Mouse (Mus musculus) forebrain, embryonic 16.5 days (tissue): ENCODE results near the gene Lmntd2. TPM values are rescaled to one million over a fixed set of nuclear protein-coding genes. Genes with fewer than 3 reads are reported as not detected.

Experiments used
- ATAC-seq: fragments of 200-750 bp; cut with Nextera tagmentation; 2 replicates; pipeline ENCODE4 v1.8.0; 2017; ENCODE audit warnings: mild to moderate bottlenecking, moderate library complexity
- H3K27ac ChIP-seq: fragments of 300-500 bp; sonication (generic); 2 replicates; pipeline ENCODE4 v1.5.1; 2014; ENCODE audit warnings: low read length, control low read depth
- H3K27me3 ChIP-seq: fragments of 300-500 bp; sonication (generic); replicated peaks from 2 replicates; pipeline ENCODE4 v1.6.1; 2014; ENCODE audit warnings: low read length; ENCODE audit not compliant: control insufficient read depth, insufficient read depth
- H3K36me3 ChIP-seq: fragments of 300-500 bp; sonication (generic); 2 replicates; pipeline ENCODE4 v1.6.1; 2014; ENCODE audit not compliant: control insufficient read depth, insufficient read depth
- H3K4me1 ChIP-seq: fragments of 300-500 bp; sonication (generic); replicated peaks from 2 replicates; pipeline ENCODE4 v1.6.1; 2014; ENCODE audit warnings: low read length; ENCODE audit not compliant: control insufficient read depth, insufficient read depth
- H3K4me2 ChIP-seq: fragments of 300-500 bp; sonication (generic); 2 replicates; pipeline ENCODE4 v1.6.1; 2014; ENCODE audit warnings: mild to moderate bottlenecking, low read length, control low read depth
- H3K4me3 ChIP-seq: fragments of 300-500 bp; sonication (generic); replicated peaks from 2 replicates; pipeline ENCODE4 v1.5.1; 2014; ENCODE audit warnings: mild to moderate bottlenecking, low read length, control low read depth
- H3K9ac ChIP-seq: fragments of 300-500 bp; sonication (generic); replicated peaks from 2 replicates; pipeline ENCODE4 v1.6.1; 2014; ENCODE audit warnings: low read depth, low read length, control low read depth
- H3K9me3 ChIP-seq: fragments of 300-500 bp; sonication (generic); 2 replicates; pipeline ENCODE4 v1.6.1; 2016; ENCODE audit warnings: low read length; ENCODE audit not compliant: control insufficient read depth
- WGBS: fragments of 180-500 bp; shearing (Covaris S2); extraction: QIAGEN DNeasy Blood & Tissue Kit; methylation state at CpG from one replicate; pipeline ENCODE4 v1.1.7; 2014; 5-methylcytosine and 5-hydroxymethylcytosine counted together
- polyA plus RNA-seq: library from polyadenylated mRNA; unstranded; fragments of >200 nt; fragmentation: Nextera tagmentation; extraction: Ambion mirVana; gene quantifications from 2 replicates; pipeline ENCODE4 v1.2.1, GENCODE M21; 2015

The Lmntd2 gene
- polyA plus RNA-seq, 1 experiment from 2014 or later: 1.2 TPM

DNA sequence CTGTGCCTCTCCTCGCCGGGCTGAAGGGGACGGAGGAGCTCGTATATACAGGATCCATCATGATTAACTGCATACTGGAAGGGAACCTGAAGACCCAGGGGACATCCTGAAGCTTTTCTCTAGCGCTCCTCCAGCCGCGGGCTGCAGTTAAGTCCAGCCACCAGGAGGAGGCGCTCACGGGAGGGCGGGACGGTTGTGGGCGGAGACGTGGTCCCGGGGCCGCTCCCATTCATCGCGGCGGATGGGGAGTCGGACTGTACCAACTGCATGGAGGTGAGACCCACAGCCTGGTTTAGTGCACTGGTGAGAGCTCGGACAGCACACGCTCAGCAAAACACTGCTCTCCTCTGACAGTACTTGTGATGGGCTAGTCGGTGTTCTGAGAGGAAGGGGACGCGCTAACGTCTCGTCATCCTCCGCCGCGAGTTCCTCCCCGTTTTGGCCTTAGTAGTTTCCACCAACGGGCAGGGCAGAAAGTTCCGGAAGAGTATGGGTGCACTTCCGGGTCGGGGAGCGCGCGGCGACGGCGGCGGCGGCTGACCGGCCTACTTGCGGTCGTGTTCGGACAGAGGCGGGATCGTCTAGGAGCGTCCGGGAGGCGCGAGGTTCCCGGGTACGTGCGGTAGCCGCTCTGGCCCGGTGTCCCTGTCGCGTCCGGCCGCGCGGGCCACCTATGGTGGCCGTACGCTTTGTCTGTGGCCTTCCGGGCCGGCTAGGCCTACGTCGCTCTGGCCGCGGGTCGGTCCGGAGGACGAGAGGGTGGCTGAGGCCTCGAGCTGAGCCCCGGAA, 14.6 kb upstream of the Lmntd2 start, which contains the start of gene Phrf1:
Gene Phrf1 (plus strand): TSS at position 506 of the 789 bp plus-strand sequence.
- WGBS: under 1% methylated on average over 72 of the region's 76 CpGs
- peak within 1 kb of the TSS; percentile 94 for H3K27ac ChIP-seq
- H3K36me3 ChIP-seq: peaks cover 13% of the 10 kb centered on the region
- H3K9ac ChIP-seq: peak within 1 kb of the TSS; percentile 94
- no peaks in the 10 kb centered on the region for H3K9me3 ChIP-seq
- no peaks in the 10 kb centered on the region for H3K27me3 ChIP-seq
- peak within 1 kb of the TSS; percentile 93 for H3K4me3 ChIP-seq
- peaks cover 18% of the 10 kb centered on the region for H3K4me1 ChIP-seq
- peak within 1 kb of the TSS; percentile 98 for H3K4me2 ChIP-seq
- ATAC-seq: peak; percentile 94

DNA sequence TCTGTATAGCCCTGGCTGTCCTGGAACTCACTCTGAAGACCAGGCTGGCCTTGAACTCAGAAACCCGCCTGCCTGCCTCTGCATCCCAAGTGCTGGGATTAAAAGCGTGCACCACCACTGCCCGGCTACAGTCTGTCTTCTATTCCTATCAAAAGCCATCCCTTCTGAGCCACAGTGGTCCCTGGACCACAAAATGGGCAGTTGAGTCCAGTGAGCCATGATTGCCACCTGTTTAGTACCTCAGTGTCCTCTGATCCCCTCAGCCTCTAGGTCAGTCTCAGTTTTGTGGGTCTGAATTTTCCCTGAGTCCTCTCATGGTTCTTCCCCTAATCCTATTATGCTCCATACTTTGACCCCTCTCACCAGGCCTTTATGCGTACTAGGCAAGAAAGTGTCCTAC, 13.9 kb upstream of the Lmntd2 start:
- WGBS: 76% methylated on average over 4 of the region's 4 CpGs
- H3K36me3 ChIP-seq: peaks cover 7% of the 10 kb centered on the region
- no peak overlapping the region for H3K4me2 ChIP-seq
- peaks cover 18% of the 10 kb centered on the region for H3K4me1 ChIP-seq
- H3K9ac ChIP-seq: peak overlapping the region; percentile 94; the same call in 1 of the 2 replicates
- ATAC-seq: no peak
- no peaks in the 10 kb centered on the region for H3K9me3 ChIP-seq
- no peak overlapping the region; the same call in 1 of the 2 replicates for H3K4me3 ChIP-seq
- H3K27ac ChIP-seq: no peak overlapping the region; the same call in 1 of the 2 replicates
- no peaks in the 10 kb centered on the region for H3K27me3 ChIP-seq

GRCm38 (mm10) chr7:141226535-141226934, 12.7 kb upstream of the Lmntd2 start:
- no peaks in the 10 kb centered on the region for H3K27me3 ChIP-seq
- H3K27ac ChIP-seq: no peak overlapping the region
- H3K4me3 ChIP-seq: no peak overlapping the region
- no peak for ATAC-seq
- H3K9me3 ChIP-seq: no peaks in the 10 kb centered on the region
- no peak overlapping the region for H3K4me2 ChIP-seq
- H3K4me1 ChIP-seq: peaks cover 27% of the 10 kb centered on the region
- no peak overlapping the region for H3K9ac ChIP-seq
- WGBS: 91% methylated on average over 6 of the region's 6 CpGs
- no peaks in the 10 kb centered on the region for H3K36me3 ChIP-seq

DNA sequence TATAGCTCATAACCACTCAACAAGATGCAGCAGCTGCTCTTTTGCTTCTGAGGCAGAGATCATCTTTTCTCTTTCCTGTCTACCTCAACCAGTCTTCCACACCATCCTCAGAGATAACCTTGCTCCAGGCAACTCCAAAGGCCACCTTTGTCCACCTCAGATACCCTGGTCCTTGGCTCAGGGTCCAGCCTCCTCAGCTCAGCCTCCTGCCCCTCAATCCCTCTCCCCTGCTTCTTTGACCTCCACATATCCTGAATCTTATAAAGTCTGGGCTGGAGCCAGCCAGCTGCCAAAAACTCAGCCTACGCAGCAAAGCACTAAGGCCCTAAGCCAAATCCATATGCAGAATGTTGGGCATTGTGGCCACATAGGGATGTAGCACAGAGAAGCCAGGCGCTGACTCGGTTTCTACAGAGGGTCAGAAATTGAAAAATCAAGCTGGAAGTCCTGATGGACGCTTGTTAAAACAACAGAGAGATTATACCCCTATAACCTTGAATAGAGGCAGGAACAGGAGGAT, 8.9 kb upstream of the Lmntd2 start:
- Histone ChIP-seq H3K4me2 (peak overlapping the region; percentile 75; the same call in 1 of the 2 replicates), H3K4me3 (no peak overlapping the region), H3K9me3 (no peaks in the 10 kb centered on the region), H3K27me3 (no peaks in the 10 kb centered on the region), H3K36me3 (no peaks in the 10 kb centered on the region), H3K27ac (no peak overlapping the region), H3K9ac (no peak overlapping the region), H3K4me1 (peaks cover 14% of the 10 kb centered on the region)
- WGBS: 88% methylated on average over 4 of the region's 4 CpGs
- ATAC-seq: no peak

DNA sequence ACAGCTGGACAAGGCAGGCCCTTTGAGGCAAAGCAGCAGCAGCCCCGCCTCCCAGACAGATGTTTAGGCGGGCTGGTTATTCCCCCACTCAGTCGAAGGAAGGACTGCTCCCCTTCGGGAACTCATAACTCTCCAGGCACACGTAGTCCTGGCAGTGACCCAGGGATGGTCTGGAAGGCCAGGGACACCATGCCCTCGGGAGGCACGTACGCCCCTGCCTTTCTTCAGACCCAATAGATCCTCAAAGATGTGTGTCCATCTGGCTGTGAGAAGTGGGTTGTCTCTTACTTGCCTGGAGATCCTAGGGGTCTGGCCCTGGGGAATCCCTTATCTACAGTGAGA, 8.2 kb upstream of the Lmntd2 start:
- H3K4me1 ChIP-seq: peaks cover 14% of the 10 kb centered on the region
- H3K36me3 ChIP-seq: no peaks in the 10 kb centered on the region
- H3K27me3 ChIP-seq: no peaks in the 10 kb centered on the region
- peak overlapping the region; percentile 75 for H3K4me2 ChIP-seq
- H3K27ac ChIP-seq: peak overlapping the region; percentile 38; the same call in 1 of the 2 replicates
- peak overlapping the region; percentile 60 for H3K9ac ChIP-seq
- H3K4me3 ChIP-seq: peak overlapping the region; percentile 47
- 3% methylated on average over 8 of the region's 8 CpGs for WGBS
- no peaks in the 10 kb centered on the region for H3K9me3 ChIP-seq
- no peak for ATAC-seq

- peak overlapping the region; percentile 75 for H3K4me2 ChIP-seq
- peak; percentile 97 for ATAC-seq
- no peaks in the 10 kb centered on the region for H3K27me3 ChIP-seq
- peak overlapping the region; percentile 61 for H3K27ac ChIP-seq
- WGBS: 2% methylated on average over 44 of the region's 44 CpGs
- peak overlapping the region; percentile 60 for H3K9ac ChIP-seq
- H3K4me1 ChIP-seq: peaks cover 19% of the 10 kb centered on the region
- peak overlapping the region; percentile 47 for H3K4me3 ChIP-seq
- no peaks in the 10 kb centered on the region for H3K36me3 ChIP-seq
- H3K9me3 ChIP-seq: no peaks in the 10 kb centered on the region
These were observed 7.6 kb upstream of the Lmntd2 start for GRCm38 (mm10) chr7:141221249-141222125.

DNA sequence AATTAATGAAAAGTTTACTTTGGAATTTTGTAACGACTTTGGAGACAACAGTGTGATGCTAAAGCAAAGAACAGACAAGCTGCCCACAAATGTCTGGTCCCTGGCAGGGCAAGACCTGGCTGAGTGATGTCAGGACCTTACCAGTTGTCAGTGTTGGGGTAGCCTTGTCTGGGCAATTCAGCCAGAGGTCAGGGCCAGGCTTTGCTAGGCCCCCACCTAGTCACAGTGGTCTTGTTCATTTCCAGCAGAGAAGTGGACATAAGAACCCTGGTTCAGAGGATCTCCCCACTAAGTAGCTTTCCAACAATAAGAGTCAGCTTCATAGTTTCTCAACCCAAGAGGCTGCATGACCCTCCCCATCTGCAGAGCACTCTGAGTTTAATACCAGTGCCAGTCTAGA, 6.5 kb upstream of the Lmntd2 start:
- WGBS: 74% methylated on average over 1 of the region's 1 CpGs
- Histone ChIP-seq H3K36me3 (no peaks in the 10 kb centered on the region), H3K4me2 (no peak overlapping the region), H3K4me1 (peaks cover 25% of the 10 kb centered on the region), H3K27ac (no peak overlapping the region), H3K9ac (no peak overlapping the region), H3K4me3 (no peak overlapping the region), H3K27me3 (no peaks in the 10 kb centered on the region), H3K9me3 (no peaks in the 10 kb centered on the region)
- no peak for ATAC-seq

GRCm38 (mm10) chr7:141219558-141220099, 5.7 kb upstream of the Lmntd2 start:
- Histone ChIP-seq H3K9me3 (no peaks in the 10 kb centered on the region), H3K36me3 (no peaks in the 10 kb centered on the region), H3K27ac (no peak overlapping the region), H3K4me1 (peaks cover 29% of the 10 kb centered on the region), H3K27me3 (no peaks in the 10 kb centered on the region), H3K4me3 (no peak overlapping the region), H3K4me2 (no peak overlapping the region), H3K9ac (no peak overlapping the region)
- ATAC-seq: no peak
- WGBS: 94% methylated on average over 1 of the region's 1 CpGs
